Mouse (Mus musculus) midbrain, embryonic 11.5 days (tissue): ENCODE measurements around the gene Tesk1. TPM values are rescaled to one million over a fixed set of nuclear protein-coding genes. Genes with fewer than 3 reads are reported as not detected.

Source experiments
- ATAC-seq: fragments of 200-750 bp; cut with Nextera tagmentation; 2 replicates; pipeline ENCODE4 v1.8.0; 2017; ENCODE audit warnings: moderate TSS enrichment, moderate library complexity; ENCODE audit not compliant: low FRiP score
- DNase-seq: peaks from one replicate; pipeline ENCODE4 v3.0.0; 2015; ENCODE audit warnings: low spot score; ENCODE audit errors: missing footprints
- H3K27ac ChIP-seq: fragments of 300-500 bp; sonication (generic); 2 replicates; pipeline ENCODE4 v1.5.1; 2014; ENCODE audit warnings: low read depth, low read length
- H3K27me3 ChIP-seq: fragments of 300-500 bp; sonication (generic); 2 replicates; pipeline ENCODE4 v1.6.1; 2014; ENCODE audit warnings: mild to moderate bottlenecking, low read length, moderate library complexity, mixed read lengths; ENCODE audit not compliant: control insufficient read depth, insufficient read depth
- H3K36me3 ChIP-seq: fragments of 300-500 bp; sonication (generic); 2 replicates; pipeline ENCODE4 v1.6.1; 2014; ENCODE audit warnings: mild to moderate bottlenecking, low read length, moderate library complexity, mixed read lengths; ENCODE audit not compliant: control insufficient read depth, insufficient read depth
- H3K4me1 ChIP-seq: fragments of 300-500 bp; sonication (generic); 2 replicates; pipeline ENCODE4 v1.6.1; 2014; ENCODE audit warnings: low read length; ENCODE audit not compliant: control insufficient read depth, insufficient read depth
- H3K4me2 ChIP-seq: fragments of 300-500 bp; sonication (generic); 2 replicates; pipeline ENCODE4 v1.6.1; 2014; ENCODE audit warnings: mild to moderate bottlenecking, moderate library complexity
- H3K4me3 ChIP-seq: fragments of 300-500 bp; sonication (generic); 2 replicates; pipeline ENCODE4 v1.5.1; 2014; ENCODE audit warnings: low read depth, low read length
- H3K9ac ChIP-seq: fragments of 300-500 bp; sonication (generic); 2 replicates; pipeline ENCODE4 v1.6.1; 2014; ENCODE audit warnings: low read length
- H3K9me3 ChIP-seq: fragments of 300-500 bp; sonication (generic); 2 replicates; pipeline ENCODE4 v1.6.1; 2016; ENCODE audit warnings: low read length; ENCODE audit not compliant: control insufficient read depth
- WGBS: fragments of 180-500 bp; shearing (Covaris S2); extraction: QIAGEN DNeasy Blood & Tissue Kit; methylation state at CpG from one replicate; pipeline ENCODE4 v1.1.7; 2014; 5-methylcytosine and 5-hydroxymethylcytosine counted together
- polyA plus RNA-seq: library from polyadenylated mRNA; unstranded; fragments of >200 nt; fragmentation: Nextera tagmentation; extraction: Ambion mirVana; gene quantifications from 2 replicates; pipeline ENCODE4 v1.2.1, GENCODE M21; 2014

Gene Tesk1
- polyA plus RNA-seq, 1 experiment from 2014 or later = 7.3 TPM

- Histone ChIP-seq H3K4me2 (no peak overlapping the region), H3K4me3 (no peak overlapping the region), H3K36me3 (no peaks in the 10 kb centered on the region), H3K27me3 (no peaks in the 10 kb centered on the region), H3K9me3 (no peaks in the 10 kb centered on the region), H3K9ac (no peak overlapping the region), H3K27ac (no peak overlapping the region), H3K4me1 (peaks cover 16% of the 10 kb centered on the region)
- DNase-seq (peak; percentile 66), ATAC-seq (no peak)
- 83% methylated on average over 10 of the region's 10 CpGs for WGBS
Measured at GRCm38 (mm10) chr4:43401486-43401885, 40.3 kb upstream of the Tesk1 start.

DNA sequence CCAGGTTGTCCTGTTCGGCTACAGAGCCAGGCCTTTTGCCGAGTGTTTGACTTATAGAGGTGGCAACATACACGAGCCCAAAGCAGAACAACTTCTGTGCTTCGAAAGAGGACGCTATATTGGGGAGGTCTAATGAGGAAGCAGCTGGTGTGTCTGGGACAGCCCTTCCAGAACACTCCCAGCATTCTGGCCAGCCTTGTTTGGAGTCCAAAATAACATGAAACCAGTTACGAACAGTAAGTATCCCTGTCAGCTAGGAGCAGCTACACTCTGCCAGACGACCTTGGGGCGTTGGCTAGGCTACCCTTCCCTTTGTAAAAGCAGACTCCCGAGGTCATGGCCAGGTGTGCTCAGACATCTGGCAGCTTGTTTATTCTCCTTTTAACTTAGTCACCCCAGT lies 39.5 kb upstream of the Tesk1 start:
- Histone ChIP-seq H3K27me3 (no peaks in the 10 kb centered on the region), H3K4me1 (peaks cover 17% of the 10 kb centered on the region), H3K36me3 (no peaks in the 10 kb centered on the region), H3K9me3 (no peaks in the 10 kb centered on the region), H3K4me3 (no peak overlapping the region), H3K27ac (no peak overlapping the region), H3K4me2 (no peak overlapping the region), H3K9ac (no peak overlapping the region)
- 89% methylated on average over 9 of the region's 9 CpGs for WGBS
- DNase-seq (peak; percentile 59), ATAC-seq (no peak)

DNA sequence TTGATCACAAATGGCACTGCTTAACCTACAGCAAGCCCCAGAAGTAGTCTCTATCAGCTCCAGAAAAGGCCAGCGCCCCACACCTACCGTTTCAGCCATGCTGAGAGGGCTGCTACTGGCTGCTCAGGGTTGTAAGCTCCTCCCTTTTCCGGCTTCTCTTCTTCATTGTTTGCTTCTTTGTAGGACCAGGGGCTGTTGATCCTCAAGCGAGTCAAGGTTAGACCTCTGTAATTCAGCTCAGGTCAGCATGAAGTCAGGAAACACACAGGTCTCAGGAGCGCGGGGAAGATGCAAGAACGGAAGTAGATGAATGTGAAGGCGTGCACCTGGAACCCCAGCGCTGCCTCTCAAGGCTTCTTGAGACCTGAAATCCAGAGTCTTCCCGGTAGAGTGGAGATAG lies 37.0 kb upstream of the Tesk1 start:
- DNase-seq = no peak

GRCm38 (mm10) chr4:43406162-43406971 lies 35.4 kb upstream of the Tesk1 start:
- H3K27me3 ChIP-seq = no peaks in the 10 kb centered on the region
- peak overlapping the region; percentile 44 for H3K4me3 ChIP-seq
- peak overlapping the region; percentile 83 for H3K27ac ChIP-seq
- DNase-seq (peak; percentile 95), ATAC-seq (peak; percentile 95)
- peak overlapping the region; percentile 68 for H3K4me2 ChIP-seq
- no peaks in the 10 kb centered on the region for H3K9me3 ChIP-seq
- H3K9ac ChIP-seq = peak overlapping the region; percentile 79
- WGBS = 1% methylated on average over 28 of the region's 28 CpGs
- no peaks in the 10 kb centered on the region for H3K36me3 ChIP-seq
- H3K4me1 ChIP-seq = peaks cover 13% of the 10 kb centered on the region

More for the DNA sequence above, 37.0 kb upstream of the Tesk1 start:
- H3K9ac ChIP-seq = no peak overlapping the region
- no peak overlapping the region for H3K4me2 ChIP-seq
- no peaks in the 10 kb centered on the region for H3K27me3 ChIP-seq
- H3K9me3 ChIP-seq = no peaks in the 10 kb centered on the region
- WGBS = 86% methylated on average over 10 of the region's 10 CpGs
- peaks cover 17% of the 10 kb centered on the region for H3K4me1 ChIP-seq
- ATAC-seq = no peak
- no peak overlapping the region for H3K27ac ChIP-seq
- no peaks in the 10 kb centered on the region for H3K36me3 ChIP-seq
- no peak overlapping the region for H3K4me3 ChIP-seq

GRCm38 (mm10) chr4:43407071-43407920 lies 34.4 kb upstream of the Tesk1 start:
- 73% methylated on average over 12 of the region's 12 CpGs for WGBS
- H3K36me3 ChIP-seq = no peaks in the 10 kb centered on the region
- peak; percentile 45 for ATAC-seq
- H3K4me2 ChIP-seq = peak overlapping the region; percentile 68
- H3K4me1 ChIP-seq = peaks cover 13% of the 10 kb centered on the region
- peak overlapping the region; percentile 44 for H3K4me3 ChIP-seq
- no peaks in the 10 kb centered on the region for H3K9me3 ChIP-seq
- no peaks in the 10 kb centered on the region for H3K27me3 ChIP-seq
- H3K27ac ChIP-seq = peak overlapping the region; percentile 83
- DNase-seq = peak; percentile 90
- H3K9ac ChIP-seq = peak overlapping the region; percentile 79

DNA sequence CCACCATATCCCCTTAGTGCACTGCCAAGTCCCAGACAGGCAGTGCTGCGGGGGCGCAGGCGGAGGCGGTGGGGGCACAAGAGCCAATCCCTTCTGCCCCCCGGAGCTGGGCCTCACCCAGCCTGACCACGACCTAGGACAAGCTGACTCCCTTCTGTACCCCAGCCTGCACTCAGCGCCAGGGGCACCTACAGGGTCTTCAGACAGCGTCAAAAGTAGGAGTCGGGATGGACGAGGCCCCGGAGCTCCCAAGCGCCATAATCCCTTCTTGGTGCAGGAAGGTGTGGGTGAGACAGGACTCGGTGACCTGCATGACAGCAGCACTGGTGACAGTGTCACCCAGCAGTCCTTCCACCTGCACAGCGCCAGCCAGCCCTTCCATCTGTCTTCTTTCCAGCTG lies 27.0 kb upstream of the Tesk1 start:
- ATAC-seq (no peak), DNase-seq (no peak)
- H3K27me3 ChIP-seq = no peaks in the 10 kb centered on the region
- peaks cover 7% of the 10 kb centered on the region for H3K36me3 ChIP-seq
- H3K4me3 ChIP-seq = no peak overlapping the region
- H3K27ac ChIP-seq = no peak overlapping the region
- WGBS = 89% methylated on average over 14 of the region's 14 CpGs
- no peaks in the 10 kb centered on the region; the same call in 1 of the 2 replicates for H3K4me1 ChIP-seq
- no peak overlapping the region for H3K4me2 ChIP-seq
- H3K9me3 ChIP-seq = no peaks in the 10 kb centered on the region
- no peak overlapping the region for H3K9ac ChIP-seq

GRCm38 (mm10) chr4:43415221-43416070 lies 26.3 kb upstream of the Tesk1 start:
- no peak overlapping the region for H3K27ac ChIP-seq
- WGBS = 87% methylated on average over 29 of the region's 29 CpGs
- ATAC-seq = no peak
- no peaks in the 10 kb centered on the region; the same call in 1 of the 2 replicates for H3K4me1 ChIP-seq
- no peaks in the 10 kb centered on the region for H3K27me3 ChIP-seq
- no peak overlapping the region for H3K4me2 ChIP-seq
- no peak overlapping the region for H3K4me3 ChIP-seq
- H3K9ac ChIP-seq = no peak overlapping the region
- H3K9me3 ChIP-seq = no peaks in the 10 kb centered on the region
- peaks cover 7% of the 10 kb centered on the region for H3K36me3 ChIP-seq
- no peak for DNase-seq

- H3K36me3 ChIP-seq = peaks cover 7% of the 10 kb centered on the region
- no peak overlapping the region for H3K27ac ChIP-seq
- no peaks in the 10 kb centered on the region for H3K27me3 ChIP-seq
- H3K9ac ChIP-seq = no peak overlapping the region
- ATAC-seq = no peak
- H3K9me3 ChIP-seq = no peaks in the 10 kb centered on the region
- H3K4me3 ChIP-seq = no peak overlapping the region
- H3K4me2 ChIP-seq = no peak overlapping the region
- 94% methylated on average over 22 of the region's 22 CpGs for WGBS
- no peaks in the 10 kb centered on the region; the same call in 1 of the 2 replicates for H3K4me1 ChIP-seq
- DNase-seq = peak; percentile 49
Measured at GRCm38 (mm10) chr4:43416071-43416490, 25.7 kb upstream of the Tesk1 start.
